Mouse (Mus musculus): ENCODE results near the gene Hist2h2ac. TPM values are rescaled to one million over a fixed set of nuclear protein-coding genes. Genes with fewer than 3 reads are reported as not detected.
"Not testable (repeated sequence)": the region's sequence is repeated elsewhere in the genome, so short reads cannot be mapped to it uniquely, and the experiment has no call there.

Gene Hist2h2ac
- polyA plus RNA-seq, 1 experiment from 2014 or later: 6.3 TPM

- H3K9ac ChIP-seq (ENCODE audit: low read length): peak overlapping the region; percentile 78
- WGBS: under 1% methylated on average over 32 of the region's 47 CpGs
- peak; percentile 1; the same call in 1 of the 2 replicates for ATAC-seq (ENCODE audit: insufficient read depth, low FRiP score)
These were observed 432 bp downstream of the Hist2h2ac start for GRCm38 (mm10) chr3:96220131-96220764.

GRCm38 (mm10) chr3:96219661-96220130 lies 984 bp downstream of the Hist2h2ac start, which contains the start of the genes Bola1 and Hist2h2ab:
Bola1 (minus strand) TSS chr3:96219709.
Hist2h2ab (plus strand) TSS chr3:96219865.
- H3K27me3 ChIP-seq (ENCODE audit: control insufficient read depth, insufficient read depth, low read length): no peaks in the 10 kb centered on the region
- peak within 1 kb of the TSS; percentile 78 for H3K9ac ChIP-seq (ENCODE audit: low read length)
- no peaks in the 10 kb centered on the region for H3K9me3 ChIP-seq (replicated peaks; ENCODE audit: control insufficient read depth, low read length)
- no peaks in the 10 kb centered on the region for H3K36me3 ChIP-seq (ENCODE audit: control insufficient read depth, insufficient read depth, low read length)
- H3K4me1 ChIP-seq (ENCODE audit: control insufficient read depth, insufficient read depth, low read length): peaks cover 31% of the 10 kb centered on the region
- H3K4me3 ChIP-seq (replicated peaks; ENCODE audit: low read length): peak within 1 kb of the TSS; percentile 50
- H3K4me2 ChIP-seq (ENCODE audit: low read depth, low read length): peak within 1 kb of the TSS; percentile 82
- 0% methylated on average over 34 of the region's 37 CpGs for WGBS
- peak; percentile 78 for ATAC-seq (ENCODE audit: insufficient read depth, low FRiP score)
- peak within 1 kb of the TSS; percentile 98 for H3K27ac ChIP-seq (ENCODE audit: low read length)

More at GRCm38 (mm10) chr3:96220131-96220764, 432 bp downstream of the Hist2h2ac start:
- Histone ChIP-seq H3K4me1 (ENCODE audit: control insufficient read depth, insufficient read depth, low read length) (peaks cover 31% of the 10 kb centered on the region), H3K4me3 (replicated peaks; ENCODE audit: low read length) (peak overlapping the region; percentile 50), H3K4me2 (ENCODE audit: low read depth, low read length) (peak overlapping the region; percentile 82), H3K27ac (ENCODE audit: low read length) (peak overlapping the region; percentile 98)
- H3K9me3 ChIP-seq (replicated peaks; ENCODE audit: control insufficient read depth, low read length); H3K36me3 ChIP-seq (ENCODE audit: control insufficient read depth, insufficient read depth, low read length); H3K27me3 ChIP-seq (ENCODE audit: control insufficient read depth, insufficient read depth, low read length): not testable (repeated sequence)

- Histone ChIP-seq H3K27ac (ENCODE audit: low read length) (peak overlapping the region; percentile 98), H3K9me3 (replicated peaks; ENCODE audit: control insufficient read depth, low read length) (no peaks in the 10 kb centered on the region), H3K27me3 (ENCODE audit: control insufficient read depth, insufficient read depth, low read length) (no peaks in the 10 kb centered on the region), H3K36me3 (ENCODE audit: control insufficient read depth, insufficient read depth, low read length) (no peaks in the 10 kb centered on the region), H3K9ac (ENCODE audit: low read length) (peak overlapping the region; percentile 78), H3K4me3 (replicated peaks; ENCODE audit: low read length) (peak overlapping the region; percentile 50), H3K4me1 (ENCODE audit: control insufficient read depth, insufficient read depth, low read length) (peaks cover 31% of the 10 kb centered on the region), H3K4me2 (ENCODE audit: low read depth, low read length) (peak overlapping the region; percentile 82)
- no peak for ATAC-seq (ENCODE audit: insufficient read depth, low FRiP score)
- WGBS: under 1% methylated on average over 12 of the region's 12 CpGs
These were observed 1.5 kb downstream of the Hist2h2ac start for GRCm38 (mm10) chr3:96219191-96219641.

GRCm38 (mm10) chr3:96209242-96209641 lies 11.4 kb downstream of the Hist2h2ac start:
- no peak for ATAC-seq (ENCODE audit: insufficient read depth, low FRiP score)
- Histone ChIP-seq H3K36me3 (ENCODE audit: control insufficient read depth, insufficient read depth, low read length) (no peaks in the 10 kb centered on the region), H3K4me1 (ENCODE audit: control insufficient read depth, insufficient read depth, low read length) (no peaks in the 10 kb centered on the region), H3K4me3 (replicated peaks; ENCODE audit: low read length) (no peak overlapping the region), H3K4me2 (ENCODE audit: low read depth, low read length) (no peak overlapping the region), H3K27ac (ENCODE audit: low read length) (no peak overlapping the region), H3K27me3 (ENCODE audit: control insufficient read depth, insufficient read depth, low read length) (no peaks in the 10 kb centered on the region), H3K9me3 (replicated peaks; ENCODE audit: control insufficient read depth, low read length) (no peaks in the 10 kb centered on the region), H3K9ac (ENCODE audit: low read length) (no peak overlapping the region)
- WGBS: 23% methylated on average over 15 of the region's 15 CpGs

- WGBS: 62% methylated on average over 3 of the region's 3 CpGs
These were observed 12.9 kb downstream of the Hist2h2ac start for GRCm38 (mm10) chr3:96207819-96208218.

GRCm38 (mm10) chr3:96199731-96200130 lies 20.9 kb downstream of the Hist2h2ac start:
- Histone ChIP-seq H3K9me3 (replicated peaks; ENCODE audit: control insufficient read depth, low read length) (no peaks in the 10 kb centered on the region), H3K4me1 (ENCODE audit: control insufficient read depth, insufficient read depth, low read length) (peaks cover 7% of the 10 kb centered on the region), H3K27ac (ENCODE audit: low read length) (no peak overlapping the region), H3K4me3 (replicated peaks; ENCODE audit: low read length) (no peak overlapping the region), H3K27me3 (ENCODE audit: control insufficient read depth, insufficient read depth, low read length) (no peaks in the 10 kb centered on the region), H3K4me2 (ENCODE audit: low read depth, low read length) (no peak overlapping the region), H3K36me3 (ENCODE audit: control insufficient read depth, insufficient read depth, low read length) (no peaks in the 10 kb centered on the region), H3K9ac (ENCODE audit: low read length) (no peak overlapping the region)
- ATAC-seq (ENCODE audit: insufficient read depth, low FRiP score): no peak
- 52% methylated on average over 2 of the region's 2 CpGs for WGBS

More at GRCm38 (mm10) chr3:96207819-96208218, 12.9 kb downstream of the Hist2h2ac start:
- no peaks in the 10 kb centered on the region for H3K27me3 ChIP-seq (ENCODE audit: control insufficient read depth, insufficient read depth, low read length)
- H3K9me3 ChIP-seq (replicated peaks; ENCODE audit: control insufficient read depth, low read length): no peaks in the 10 kb centered on the region
- H3K9ac ChIP-seq (ENCODE audit: low read length): no peak overlapping the region
- H3K4me3 ChIP-seq (replicated peaks; ENCODE audit: low read length): no peak overlapping the region
- H3K27ac ChIP-seq (ENCODE audit: low read length): no peak overlapping the region
- no peaks in the 10 kb centered on the region for H3K36me3 ChIP-seq (ENCODE audit: control insufficient read depth, insufficient read depth, low read length)
- no peak for ATAC-seq (ENCODE audit: insufficient read depth, low FRiP score)
- no peak overlapping the region for H3K4me2 ChIP-seq (ENCODE audit: low read depth, low read length)
- no peaks in the 10 kb centered on the region for H3K4me1 ChIP-seq (ENCODE audit: control insufficient read depth, insufficient read depth, low read length)

GRCm38 (mm10) chr3:96198601-96199251 lies 22.0 kb downstream of the Hist2h2ac start:
- not testable (repeated sequence) for H3K4me1 ChIP-seq (ENCODE audit: control insufficient read depth, insufficient read depth, low read length)

GRCm38 (mm10) chr3:96198181-96198580 lies 22.5 kb downstream of the Hist2h2ac start:
- H3K9ac ChIP-seq (ENCODE audit: low read length): peak overlapping the region; percentile 33; the same call in 1 of the 2 replicates
- peaks cover 7% of the 10 kb centered on the region for H3K4me1 ChIP-seq (ENCODE audit: control insufficient read depth, insufficient read depth, low read length)
- no peaks in the 10 kb centered on the region for H3K9me3 ChIP-seq (replicated peaks; ENCODE audit: control insufficient read depth, low read length)
- H3K36me3 ChIP-seq (ENCODE audit: control insufficient read depth, insufficient read depth, low read length): no peaks in the 10 kb centered on the region
- H3K27ac ChIP-seq (ENCODE audit: low read length): peak overlapping the region; percentile 71
- no peaks in the 10 kb centered on the region for H3K27me3 ChIP-seq (ENCODE audit: control insufficient read depth, insufficient read depth, low read length)
- peak overlapping the region; percentile 99 for H3K4me2 ChIP-seq (ENCODE audit: low read depth, low read length)
- WGBS: 13% methylated on average over 6 of the region's 6 CpGs
- peak; percentile 34; the same call in 1 of the 2 replicates for ATAC-seq (ENCODE audit: insufficient read depth, low FRiP score)
- peak overlapping the region; percentile 79 for H3K4me3 ChIP-seq (replicated peaks; ENCODE audit: low read length)

More at GRCm38 (mm10) chr3:96198601-96199251, 22.0 kb downstream of the Hist2h2ac start:
- not testable (repeated sequence) for H3K36me3 ChIP-seq (ENCODE audit: control insufficient read depth, insufficient read depth, low read length); H3K27me3 ChIP-seq (ENCODE audit: control insufficient read depth, insufficient read depth, low read length); H3K27ac ChIP-seq (ENCODE audit: low read length); H3K9me3 ChIP-seq (replicated peaks; ENCODE audit: control insufficient read depth, low read length); ATAC-seq (ENCODE audit: insufficient read depth, low FRiP score); H3K4me3 ChIP-seq (replicated peaks; ENCODE audit: low read length); H3K9ac ChIP-seq (ENCODE audit: low read length)
- peak overlapping the region; percentile 99; the same call in 1 of the 2 replicates for H3K4me2 ChIP-seq (ENCODE audit: low read depth, low read length)
- WGBS: 26% methylated on average over 7 of the region's 8 CpGs
